Mouse (Mus musculus) myocyte (in vitro differentiated cells): ENCODE measurements around the gene Ttc17.

ENCODE experiments used
- CEBPB ChIP-seq: IDR thresholded peaks from 2 replicates; pipeline ENCODE4 v1.6.1; 2011; ENCODE audit warnings: mild to moderate bottlenecking, moderate library complexity; ENCODE audit not compliant: poor library complexity, insufficient read depth, severe bottlenecking
- E2F4 ChIP-seq: IDR thresholded peaks from one replicate; pipeline ENCODE4 v1.6.1; 2011; ENCODE audit warnings: mild to moderate bottlenecking, control low read depth, moderate library complexity; ENCODE audit not compliant: insufficient read depth
- MAX ChIP-seq: IDR thresholded peaks from one replicate; pipeline ENCODE4 v1.6.1; 2011; ENCODE audit warnings: low read depth, mild to moderate bottlenecking, control low read depth
- MYOD1 ChIP-seq, 3 experiments: IDR thresholded peaks; one replicate each; pipeline ENCODE4 v1.6.1; 2011; ENCODE audit warnings: control low read depth in 2 of 3, low read depth in 2 of 3, mild to moderate bottlenecking in 2 of 3, moderate library complexity in 1 of 3; ENCODE audit not compliant: insufficient read length in 2 of 3, control insufficient read depth in 1 of 3
- POLR2A ChIP-seq: IDR thresholded peaks from one replicate; pipeline ENCODE4 v1.6.1; 2011; ENCODE audit warnings: low read depth, mild to moderate bottlenecking, control low read depth, moderate library complexity; ENCODE audit not compliant: insufficient read length
- POLR2AphosphoS2 ChIP-seq: IDR thresholded peaks from one replicate; pipeline ENCODE4 v1.6.1; 2011; ENCODE audit warnings: low read depth, control low read depth; ENCODE audit not compliant: insufficient read length
- REST ChIP-seq: IDR thresholded peaks from one replicate; pipeline ENCODE4 v1.6.1; 2011; ENCODE audit warnings: mild to moderate bottlenecking, control low read depth, moderate library complexity; ENCODE audit not compliant: insufficient read depth, insufficient read length
- SRF ChIP-seq: IDR thresholded peaks from one replicate; pipeline ENCODE4 v1.6.1; 2011; ENCODE audit warnings: low read depth; ENCODE audit not compliant: control insufficient read depth, insufficient read length
- TCF12 ChIP-seq: IDR thresholded peaks from one replicate; pipeline ENCODE4 v1.6.1; 2011; ENCODE audit warnings: mild to moderate bottlenecking, control low read depth; ENCODE audit not compliant: poor library complexity, insufficient read depth, severe bottlenecking
- TCF3 ChIP-seq: IDR thresholded peaks from one replicate; pipeline ENCODE4 v1.6.1; 2011; ENCODE audit warnings: low read depth, control low read depth; ENCODE audit not compliant: insufficient read length
- USF1 ChIP-seq: IDR thresholded peaks from one replicate; pipeline ENCODE4 v1.6.1; 2011; ENCODE audit warnings: low read depth, mild to moderate bottlenecking, control low read depth, moderate library complexity

DNA sequence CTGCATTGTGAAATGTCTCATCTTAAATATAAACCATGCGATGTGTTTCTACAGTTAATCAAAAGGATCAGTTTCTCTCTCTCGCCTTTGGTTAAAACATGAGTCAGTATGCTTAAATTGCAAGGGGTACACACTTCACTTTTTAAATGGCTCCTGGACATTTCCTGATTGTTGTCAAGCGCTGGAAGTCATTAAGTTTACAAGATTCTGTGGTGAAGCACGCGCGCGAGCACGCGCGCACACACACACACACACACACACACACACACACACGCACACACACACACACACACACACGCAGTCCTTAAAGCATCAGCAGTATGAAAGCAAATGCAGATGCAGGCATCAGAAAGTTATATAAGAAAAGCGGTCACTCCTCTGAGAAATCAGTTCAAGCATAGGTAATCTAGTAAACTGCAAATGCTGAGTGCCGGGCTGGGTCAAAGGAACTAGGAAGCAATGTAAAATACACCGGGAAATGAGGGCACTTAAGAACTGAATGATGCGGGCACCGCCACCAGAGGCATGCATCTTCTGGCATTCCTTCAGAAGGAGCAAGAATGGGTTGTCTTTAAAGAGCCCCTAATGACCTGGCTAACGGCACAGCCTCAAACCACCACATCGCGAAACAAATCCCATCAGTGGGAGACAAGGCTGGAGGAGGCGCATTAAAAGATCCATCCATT is 949 bp downstream of the Ttc17 start:
- no peak for TF ChIP-seq POLR2A
- TF ChIP-seq MYOD1 (IDR thresholded peaks at IDR 0.05; ENCODE audit: control insufficient read depth in 1 of 3, insufficient read length in 2 of 3, low read depth in 2 of 3), result no peak
- TF ChIP-seq USF1, result no peak
- TF ChIP-seq TCF12, result no peak
- TF ChIP-seq E2F4, result no peak
- no peak for TF ChIP-seq MAX
- TF ChIP-seq SRF, result no peak
- no peak for TF ChIP-seq REST
- no peak for TF ChIP-seq CEBPB
- TF ChIP-seq POLR2AphosphoS2, result no peak
- TF ChIP-seq TCF3, result no peak
